Mouse (Mus musculus): ENCODE results near the gene Pbx4. TPM values are rescaled to one million over a fixed set of nuclear protein-coding genes. Genes with fewer than 3 reads are reported as not detected.

The Pbx4 gene
- polyA plus RNA-seq, 1 experiment from 2014 or later, result 65.7 TPM

- WGBS, result 51% methylated on average over 10 of the region's 10 CpGs
- Histone ChIP-seq H3K9ac (ENCODE audit: low read depth, low read length) (no peak overlapping the region), H3K9me3 (replicated peaks; ENCODE audit: control insufficient read depth, low read length, poor library complexity, severe bottlenecking) (no peaks in the 10 kb centered on the region), H3K4me3 (ENCODE audit: low read depth, low read length) (no peak overlapping the region), H3K36me3 (ENCODE audit: control insufficient read depth, insufficient read depth, low read length) (no peaks in the 10 kb centered on the region), H3K27me3 (ENCODE audit: control insufficient read depth, insufficient read depth, low read depth, low read length) (peaks cover 20% of the 10 kb centered on the region), H3K4me2 (ENCODE audit: low read length) (no peak overlapping the region), H3K4me1 (ENCODE audit: control insufficient read depth, insufficient read depth, low read length) (peaks cover 5% of the 10 kb centered on the region; the same call in 1 of the 2 replicates), H3K27ac (ENCODE audit: low read length) (no peak overlapping the region)
- ATAC-seq, result no peak
Observed at GRCm38 (mm10) chr8:69876097-69876496, 43.8 kb downstream of the Pbx4 start.

DNA sequence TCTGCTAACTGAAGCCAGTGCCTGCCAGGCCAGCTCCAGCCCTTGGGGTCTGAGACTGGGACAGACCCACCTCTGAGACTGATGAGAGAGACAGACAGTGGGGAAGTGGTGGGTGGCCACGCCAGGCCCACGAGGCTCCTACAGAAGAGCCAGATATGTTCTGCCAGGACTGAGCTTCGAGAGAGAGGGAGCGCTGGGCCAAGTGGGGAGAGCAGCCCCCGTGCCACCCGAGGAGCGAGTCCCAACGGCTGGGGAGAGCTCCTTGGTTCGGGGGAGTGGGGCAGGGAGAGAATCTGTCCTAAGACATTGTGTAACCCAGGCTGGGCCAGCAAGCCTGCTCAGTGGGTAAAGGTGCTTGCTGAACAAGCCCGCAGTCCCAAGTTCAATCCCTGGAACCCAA, 44.7 kb downstream of the Pbx4 start:
- Histone ChIP-seq H3K36me3 (ENCODE audit: control insufficient read depth, insufficient read depth, low read length) (no peaks in the 10 kb centered on the region), H3K27me3 (ENCODE audit: control insufficient read depth, insufficient read depth, low read depth, low read length) (peaks cover 28% of the 10 kb centered on the region), H3K4me2 (ENCODE audit: low read length) (no peak overlapping the region), H3K4me3 (ENCODE audit: low read depth, low read length) (no peak overlapping the region), H3K4me1 (ENCODE audit: control insufficient read depth, insufficient read depth, low read length) (peaks cover 7% of the 10 kb centered on the region; the same call in 1 of the 2 replicates), H3K9ac (ENCODE audit: low read depth, low read length) (no peak overlapping the region), H3K27ac (ENCODE audit: low read length) (no peak overlapping the region), H3K9me3 (replicated peaks; ENCODE audit: control insufficient read depth, low read length, poor library complexity, severe bottlenecking) (no peaks in the 10 kb centered on the region)
- ATAC-seq, result no peak
- WGBS, result 82% methylated on average over 10 of the region's 10 CpGs

GRCm38 (mm10) chr8:69877396-69877795, 45.1 kb downstream of the Pbx4 start:
- Histone ChIP-seq H3K9me3 (replicated peaks; ENCODE audit: control insufficient read depth, low read length, poor library complexity, severe bottlenecking) (no peaks in the 10 kb centered on the region), H3K4me3 (ENCODE audit: low read depth, low read length) (no peak overlapping the region), H3K27me3 (ENCODE audit: control insufficient read depth, insufficient read depth, low read depth, low read length) (peaks cover 33% of the 10 kb centered on the region), H3K27ac (ENCODE audit: low read length) (no peak overlapping the region), H3K9ac (ENCODE audit: low read depth, low read length) (no peak overlapping the region), H3K4me1 (ENCODE audit: control insufficient read depth, insufficient read depth, low read length) (peaks cover 7% of the 10 kb centered on the region; the same call in 1 of the 2 replicates), H3K4me2 (ENCODE audit: low read length) (no peak overlapping the region), H3K36me3 (ENCODE audit: control insufficient read depth, insufficient read depth, low read length) (no peaks in the 10 kb centered on the region)
- 85% methylated on average over 4 of the region's 4 CpGs for WGBS
- ATAC-seq, result no peak

- ATAC-seq, result no peak
- Histone ChIP-seq H3K9me3 (replicated peaks; ENCODE audit: control insufficient read depth, low read length, poor library complexity, severe bottlenecking) (no peaks in the 10 kb centered on the region), H3K36me3 (ENCODE audit: control insufficient read depth, insufficient read depth, low read length) (no peaks in the 10 kb centered on the region), H3K27ac (ENCODE audit: low read length) (no peak overlapping the region), H3K4me2 (ENCODE audit: low read length) (no peak overlapping the region), H3K27me3 (ENCODE audit: control insufficient read depth, insufficient read depth, low read depth, low read length) (peaks cover 39% of the 10 kb centered on the region), H3K4me1 (ENCODE audit: control insufficient read depth, insufficient read depth, low read length) (peaks cover 7% of the 10 kb centered on the region; the same call in 1 of the 2 replicates), H3K4me3 (ENCODE audit: low read depth, low read length) (no peak overlapping the region), H3K9ac (ENCODE audit: low read depth, low read length) (no peak overlapping the region)
- 50% methylated on average over 3 of the region's 3 CpGs for WGBS
Observed at GRCm38 (mm10) chr8:69877992-69878391, 45.7 kb downstream of the Pbx4 start.

DNA sequence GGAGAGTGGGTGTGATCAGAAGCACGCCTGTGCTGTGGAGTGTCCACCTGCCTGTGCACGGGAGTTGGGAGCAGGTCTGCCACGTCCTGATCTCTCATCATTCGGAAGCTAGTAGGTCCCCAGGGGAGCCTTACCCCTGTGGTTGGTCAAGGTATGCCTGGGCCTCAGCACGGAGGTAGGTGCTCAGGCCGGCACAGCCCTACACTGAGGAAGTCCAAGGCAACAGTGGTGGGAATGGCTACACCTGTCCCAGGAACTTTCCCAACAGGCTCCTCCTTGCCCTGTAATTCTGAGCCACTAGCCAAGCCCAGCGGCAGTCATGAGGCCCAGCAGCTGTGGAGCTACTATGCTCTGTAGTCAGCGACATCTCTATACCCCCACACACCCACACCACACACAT, 47.4 kb downstream of the Pbx4 start:
- Histone ChIP-seq H3K9me3 (replicated peaks; ENCODE audit: control insufficient read depth, low read length, poor library complexity, severe bottlenecking) (no peaks in the 10 kb centered on the region), H3K36me3 (ENCODE audit: control insufficient read depth, insufficient read depth, low read length) (no peaks in the 10 kb centered on the region), H3K4me3 (ENCODE audit: low read depth, low read length) (no peak overlapping the region), H3K27ac (ENCODE audit: low read length) (no peak overlapping the region), H3K27me3 (ENCODE audit: control insufficient read depth, insufficient read depth, low read depth, low read length) (peaks cover 56% of the 10 kb centered on the region), H3K4me1 (ENCODE audit: control insufficient read depth, insufficient read depth, low read length) (peaks cover 7% of the 10 kb centered on the region; the same call in 1 of the 2 replicates), H3K4me2 (ENCODE audit: low read length) (peak overlapping the region; percentile 59), H3K9ac (ENCODE audit: low read depth, low read length) (no peak overlapping the region)
- WGBS, result 57% methylated on average over 8 of the region's 8 CpGs
- no peak for ATAC-seq

- ATAC-seq, result no peak
- Histone ChIP-seq H3K4me3 (ENCODE audit: low read depth, low read length) (peak overlapping the region; percentile 45), H3K27me3 (ENCODE audit: control insufficient read depth, insufficient read depth, low read depth, low read length) (peaks cover 66% of the 10 kb centered on the region), H3K4me1 (ENCODE audit: control insufficient read depth, insufficient read depth, low read length) (peaks cover 7% of the 10 kb centered on the region; the same call in 1 of the 2 replicates), H3K27ac (ENCODE audit: low read length) (no peak overlapping the region), H3K9me3 (replicated peaks; ENCODE audit: control insufficient read depth, low read length, poor library complexity, severe bottlenecking) (no peaks in the 10 kb centered on the region), H3K36me3 (ENCODE audit: control insufficient read depth, insufficient read depth, low read length) (no peaks in the 10 kb centered on the region), H3K9ac (ENCODE audit: low read depth, low read length) (peak overlapping the region; percentile 34; the same call in 1 of the 2 replicates), H3K4me2 (ENCODE audit: low read length) (peak overlapping the region; percentile 59)
- WGBS, result 13% methylated on average over 37 of the region's 37 CpGs
Observed at GRCm38 (mm10) chr8:69880841-69881240, 48.5 kb downstream of the Pbx4 start.

- peak overlapping the region; percentile 59 for H3K4me2 ChIP-seq (ENCODE audit: low read length)
- peak overlapping the region; percentile 63 for H3K9ac ChIP-seq (ENCODE audit: low read depth, low read length)
- ATAC-seq, result peak; percentile 16; the same call in 1 of the 2 replicates
- H3K9me3 ChIP-seq (replicated peaks; ENCODE audit: control insufficient read depth, low read length, poor library complexity, severe bottlenecking), result no peaks in the 10 kb centered on the region
- H3K4me1 ChIP-seq (ENCODE audit: control insufficient read depth, insufficient read depth, low read length), result peaks cover 7% of the 10 kb centered on the region; the same call in 1 of the 2 replicates
- H3K27me3 ChIP-seq (ENCODE audit: control insufficient read depth, insufficient read depth, low read depth, low read length), result peaks cover 71% of the 10 kb centered on the region
- no peak overlapping the region for H3K27ac ChIP-seq (ENCODE audit: low read length)
- 17% methylated on average over 77 of the region's 79 CpGs for WGBS
- H3K4me3 ChIP-seq (ENCODE audit: low read depth, low read length), result peak overlapping the region; percentile 45
- H3K36me3 ChIP-seq (ENCODE audit: control insufficient read depth, insufficient read depth, low read length), result no peaks in the 10 kb centered on the region
Observed at GRCm38 (mm10) chr8:69881261-69881865, 49.1 kb downstream of the Pbx4 start.

- H3K4me1 ChIP-seq (ENCODE audit: control insufficient read depth, insufficient read depth, low read length), result peaks cover 10% of the 10 kb centered on the region
- 5% methylated on average over 101 of the region's 103 CpGs for WGBS
Observed at GRCm38 (mm10) chr8:69882021-69882756, 49.9 kb downstream of the Pbx4 start.

More at GRCm38 (mm10) chr8:69882021-69882756, 49.9 kb downstream of the Pbx4 start:
- Histone ChIP-seq H3K27me3 (ENCODE audit: control insufficient read depth, insufficient read depth, low read depth, low read length) (peaks cover 79% of the 10 kb centered on the region), H3K27ac (ENCODE audit: low read length) (no peak overlapping the region), H3K4me3 (ENCODE audit: low read depth, low read length) (peak overlapping the region; percentile 45), H3K9me3 (replicated peaks; ENCODE audit: control insufficient read depth, low read length, poor library complexity, severe bottlenecking) (no peaks in the 10 kb centered on the region), H3K36me3 (ENCODE audit: control insufficient read depth, insufficient read depth, low read length) (no peaks in the 10 kb centered on the region), H3K4me2 (ENCODE audit: low read length) (peak overlapping the region; percentile 59), H3K9ac (ENCODE audit: low read depth, low read length) (peak overlapping the region; percentile 63)
- ATAC-seq, result peak; percentile 79
